Mouse (Mus musculus) left cerebral cortex, postnatal 10 days (tissue): Measurements from ENCODE around the gene Arhgdib. TPM values are rescaled to one million over a fixed set of nuclear protein-coding genes. Genes with fewer than 3 reads are reported as not detected.
"Not testable (repeated sequence)": the region's sequence is repeated elsewhere in the genome, so short reads cannot be mapped to it uniquely, and the experiment has no call there.

Experiments used
- DNase-seq, 2 experiments: peaks; one replicate each; pipeline ENCODE4 v3.0.0; 2021 to 2022; ENCODE audit warnings: low spot score in 2 of 2, mixed read lengths in 1 of 2; ENCODE audit errors: extremely low spot score in 1 of 2
- intact Hi-C: fragments of 180-260 bp; cut with DNase I; formaldehyde crosslinking; loops from one replicate; pipeline ENCODE4 v1.15.1; 2025
- total RNA-seq, 2 experiments: library from RNA; stranded (reverse); gene quantifications; 2 replicates each; pipeline ENCODE4 v1.2.3; 2021

Arhgdib gene
- total RNA-seq, 2 experiments from 2014 or later = 24.0 to 30.7 TPM

DNA sequence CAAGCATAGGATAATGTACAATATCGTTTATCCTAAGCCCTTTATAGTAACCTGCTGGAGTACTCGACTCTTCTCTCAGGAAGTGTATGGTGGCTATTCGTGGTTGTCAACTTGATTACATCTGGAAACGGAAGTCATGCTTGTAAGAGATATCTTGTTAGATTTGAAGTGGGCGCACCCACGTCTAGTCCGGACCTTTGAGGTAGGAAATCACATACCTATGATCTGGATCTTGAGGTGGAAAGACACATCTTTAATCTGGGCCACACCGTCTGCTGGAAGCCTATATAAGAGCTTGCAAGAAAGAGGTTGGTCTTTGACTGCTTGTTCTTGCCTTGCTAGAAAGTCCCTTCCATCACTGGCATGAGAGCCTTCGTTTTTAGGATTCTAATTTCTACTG is 39.2 kb downstream of the Arhgdib start:
- no peak for DNase-seq
- intact Hi-C loops = no loop called here

DNA sequence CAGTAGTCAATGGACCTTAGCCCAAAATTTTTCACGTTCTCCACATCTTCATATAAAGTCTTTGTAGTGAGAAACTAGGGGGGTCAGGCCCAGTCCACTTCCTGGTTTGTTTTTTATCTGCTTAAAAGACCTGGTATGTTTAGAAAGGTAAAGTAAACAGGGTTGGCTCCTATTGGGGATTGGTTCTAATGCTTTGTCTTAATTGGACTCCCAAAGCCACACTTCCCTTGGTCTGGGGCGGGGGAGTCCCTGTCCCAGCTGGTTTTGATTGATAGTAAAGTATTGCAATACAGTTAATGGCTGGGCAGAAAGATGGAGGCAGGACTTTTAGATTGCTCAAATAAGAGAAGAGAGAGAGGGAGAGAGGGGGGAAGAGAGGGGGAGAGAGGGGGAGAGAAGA is 40.7 kb downstream of the Arhgdib start:
- no peak for DNase-seq
- intact Hi-C loops = no loop called here

DNA sequence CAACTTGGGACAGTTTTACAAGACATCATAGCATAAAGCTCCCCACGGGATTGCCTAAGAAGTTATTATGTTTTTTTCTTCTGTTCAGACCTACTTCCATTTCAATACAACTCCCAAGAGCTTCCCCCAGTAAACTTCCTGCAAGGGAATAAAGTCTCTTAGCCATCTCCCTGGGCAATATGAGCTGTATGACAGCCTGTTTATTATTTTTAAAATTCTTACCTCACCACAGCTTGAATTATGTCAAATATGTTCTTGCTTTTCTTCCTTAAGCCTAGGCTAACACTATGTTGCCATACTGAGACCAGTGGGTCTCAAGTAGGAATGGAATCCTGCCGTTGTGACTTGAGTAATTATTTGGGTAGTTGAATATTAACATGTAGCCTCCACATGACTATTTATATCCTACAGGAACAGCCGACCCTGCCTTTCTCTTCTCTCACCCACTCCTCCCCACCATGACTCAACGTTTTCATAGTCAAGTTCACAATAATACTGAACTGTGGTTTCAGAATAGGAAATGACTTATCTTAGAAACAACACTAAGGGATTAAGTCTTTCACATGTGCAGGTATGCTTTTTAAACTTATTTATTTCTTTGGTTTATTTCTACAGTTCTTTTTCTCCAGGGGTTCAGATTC is 41.2 kb downstream of the Arhgdib start:
- no peak for DNase-seq
- intact Hi-C loops = no loop called here

DNA sequence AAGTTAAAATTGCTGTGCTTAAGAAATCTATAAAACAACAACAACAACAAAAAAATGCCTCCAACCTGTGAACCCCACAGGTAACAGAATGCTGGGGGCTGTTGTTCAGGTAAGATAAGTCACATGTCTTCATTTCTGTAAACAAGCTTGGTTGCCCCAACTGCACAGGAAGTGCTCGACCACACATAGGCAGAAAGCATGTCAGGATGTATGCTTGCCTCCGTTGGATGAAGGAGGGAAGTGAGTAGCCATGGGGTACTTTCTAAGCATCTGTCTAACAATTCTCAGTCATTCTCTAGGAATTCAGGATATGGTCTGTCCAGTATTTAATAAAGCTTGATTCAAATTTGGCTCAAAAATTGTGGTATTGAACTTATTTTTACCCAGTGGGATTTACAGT is 42.7 kb downstream of the Arhgdib start:
- no peak for DNase-seq
- intact Hi-C loops = no loop called here

DNA sequence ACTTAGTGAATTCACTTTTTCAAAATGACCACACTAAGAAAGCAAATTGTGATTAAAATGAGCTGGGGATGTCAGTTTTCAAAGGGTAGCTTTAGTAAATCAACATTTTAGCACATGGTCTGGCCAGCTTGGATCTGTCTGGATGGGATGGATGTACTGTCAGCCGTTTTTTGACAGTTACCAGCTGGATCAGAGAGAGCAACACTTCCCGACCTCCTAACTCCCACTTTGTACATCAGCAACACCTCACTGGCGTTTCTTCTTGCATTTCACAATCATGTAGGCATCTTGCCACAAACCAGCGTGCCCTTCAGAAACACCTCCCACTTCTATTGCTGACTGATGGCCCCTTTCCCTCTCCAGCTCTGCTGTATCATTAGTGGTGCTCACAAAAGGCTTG is 43.5 kb downstream of the Arhgdib start:
- intact Hi-C loops = no loop called here
- DNase-seq = no peak

DNA sequence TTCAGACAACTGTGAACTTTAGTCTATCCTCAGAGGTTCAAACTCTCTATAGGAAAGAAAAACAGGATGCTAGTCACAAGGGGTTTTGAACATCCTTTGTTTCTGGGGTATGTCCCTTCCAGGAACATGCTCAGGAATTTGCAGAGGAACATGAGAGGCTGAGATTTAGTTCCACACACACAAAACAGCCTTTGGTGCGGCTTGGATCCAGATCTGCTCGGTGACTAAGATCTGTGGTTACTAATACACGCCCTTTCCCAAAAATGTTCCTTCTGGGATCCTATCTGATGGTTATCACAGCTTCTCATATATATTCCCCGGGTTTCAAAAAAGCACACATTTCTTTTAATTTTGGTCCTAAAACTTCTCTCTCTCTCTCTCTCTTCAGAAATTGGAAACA is 43.9 kb downstream of the Arhgdib start:
- intact Hi-C loops = no loop called here
- no peak for DNase-seq

DNA sequence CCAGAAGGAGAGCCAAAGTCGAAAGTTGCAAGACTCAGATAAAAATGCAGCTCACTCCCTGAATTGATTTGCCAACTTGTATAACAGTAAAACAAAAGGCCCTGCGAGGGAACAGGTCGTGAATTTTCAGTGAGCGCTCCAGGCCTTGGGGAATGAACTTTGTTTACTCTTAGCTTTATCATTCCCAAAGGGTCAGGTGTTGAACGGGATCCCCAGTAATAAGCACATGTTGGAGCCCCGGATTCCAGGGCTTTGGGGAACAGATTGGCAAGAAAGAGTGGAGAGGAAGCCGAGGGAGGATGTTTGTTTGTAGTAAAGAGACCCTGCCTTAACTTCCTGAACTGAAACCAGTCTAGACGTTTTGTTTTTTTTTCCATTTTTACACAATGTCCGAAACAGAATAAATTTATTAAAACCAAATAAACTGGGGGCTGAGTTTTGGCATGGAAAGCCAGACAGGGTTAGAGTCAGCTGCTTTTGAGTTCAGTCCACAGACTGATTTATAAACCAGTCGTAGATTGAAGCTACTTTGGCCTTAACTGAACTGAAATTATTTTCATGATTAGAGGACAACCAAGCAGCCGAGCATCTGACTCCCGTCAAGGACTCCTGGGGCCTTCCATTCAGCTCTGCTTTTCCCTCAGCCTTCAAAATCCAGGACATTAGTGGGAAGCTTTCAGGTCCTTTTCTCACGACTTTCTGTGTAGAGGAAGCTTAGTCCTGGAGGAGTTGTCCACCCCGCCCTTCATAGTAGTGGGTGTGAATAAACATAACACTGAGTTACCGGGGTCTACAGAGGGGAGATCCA is 47.0 kb downstream of the Arhgdib start:
- DNase-seq = no peak
- intact Hi-C loops = no loop called here

DNA sequence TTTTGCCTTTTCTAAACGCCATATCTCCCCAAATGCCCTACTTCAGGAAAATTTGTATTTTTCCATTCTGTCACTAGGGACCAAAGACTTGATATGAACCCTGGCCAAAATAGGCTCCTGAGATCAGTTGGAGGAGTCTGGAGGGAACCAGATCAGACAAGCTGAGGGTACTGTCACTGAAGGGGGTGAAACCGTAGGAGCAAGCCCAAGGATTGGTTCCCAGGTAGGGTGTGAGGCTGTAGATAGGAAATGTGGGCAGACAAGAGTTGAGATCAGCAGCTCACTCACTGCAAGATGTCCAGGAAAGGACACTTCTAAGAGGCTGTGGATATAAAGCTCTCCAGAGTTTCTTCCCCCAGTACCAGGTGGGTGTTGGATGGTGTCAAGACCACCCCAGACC is 49.7 kb downstream of the Arhgdib start:
- DNase-seq = no peak
- intact Hi-C loops = no loop called here

DNA sequence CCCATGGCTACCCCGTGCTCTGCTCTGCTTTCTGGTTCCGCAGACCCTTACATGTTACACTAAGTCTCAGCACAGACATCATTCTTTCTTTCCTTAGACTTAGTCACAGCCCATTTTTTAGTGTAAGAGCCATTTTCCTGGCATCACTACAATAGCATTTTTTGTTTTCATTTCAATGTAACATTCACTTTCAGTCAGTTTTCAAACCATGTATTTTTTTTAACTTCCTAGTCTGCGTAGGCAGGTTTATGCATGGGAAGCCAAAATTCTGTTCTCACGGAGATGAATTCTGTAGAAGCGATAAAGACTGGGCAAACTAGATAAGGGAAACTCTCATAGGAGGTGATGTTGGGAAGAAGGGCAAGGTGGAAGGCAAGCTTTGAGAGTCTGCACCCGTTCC is 52.1 kb downstream of the Arhgdib start:
- no peak for DNase-seq
- intact Hi-C loops = no loop called here

DNA sequence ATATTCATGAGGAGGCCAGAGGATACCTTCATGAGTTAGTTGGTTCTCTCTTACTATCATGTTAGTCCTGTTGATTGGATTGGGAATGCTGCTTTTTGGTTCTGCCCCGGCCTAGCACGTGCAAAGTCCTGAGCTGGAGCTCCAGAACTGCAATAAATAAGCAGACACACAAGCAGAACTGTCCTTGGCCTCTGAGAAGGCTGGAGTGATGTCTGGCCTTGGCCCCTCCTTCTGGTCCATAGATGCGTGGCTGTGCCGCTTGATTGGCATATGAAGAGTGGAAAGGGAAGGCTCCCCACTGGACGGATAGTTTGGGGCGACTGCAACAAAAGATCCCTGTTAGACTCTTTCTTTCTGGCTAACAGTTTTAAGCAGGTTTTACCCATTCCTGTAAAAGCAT is 52.6 kb downstream of the Arhgdib start:
- no peak for DNase-seq
- intact Hi-C loops = no loop called here

DNA sequence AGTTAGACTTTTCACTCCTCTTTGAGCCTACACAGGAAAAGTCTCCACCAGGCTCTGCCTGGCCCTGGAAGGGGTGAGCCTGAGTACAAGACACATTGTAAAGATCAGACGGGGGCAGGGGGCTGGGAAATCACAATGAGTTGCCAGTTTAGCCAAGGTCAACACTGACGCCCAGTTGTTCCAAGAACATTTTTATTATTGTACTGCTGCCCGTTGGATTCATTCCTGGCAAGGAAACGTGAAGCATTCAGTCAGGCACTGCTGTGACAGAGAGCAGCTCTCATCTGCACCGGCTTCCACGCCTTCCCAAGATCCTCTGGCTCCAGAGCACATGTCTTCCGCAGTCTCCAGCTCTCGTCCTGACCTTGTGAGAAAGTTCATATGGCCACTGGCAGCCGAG is 53.8 kb downstream of the Arhgdib start:
- intact Hi-C loops = no loop called here

DNA sequence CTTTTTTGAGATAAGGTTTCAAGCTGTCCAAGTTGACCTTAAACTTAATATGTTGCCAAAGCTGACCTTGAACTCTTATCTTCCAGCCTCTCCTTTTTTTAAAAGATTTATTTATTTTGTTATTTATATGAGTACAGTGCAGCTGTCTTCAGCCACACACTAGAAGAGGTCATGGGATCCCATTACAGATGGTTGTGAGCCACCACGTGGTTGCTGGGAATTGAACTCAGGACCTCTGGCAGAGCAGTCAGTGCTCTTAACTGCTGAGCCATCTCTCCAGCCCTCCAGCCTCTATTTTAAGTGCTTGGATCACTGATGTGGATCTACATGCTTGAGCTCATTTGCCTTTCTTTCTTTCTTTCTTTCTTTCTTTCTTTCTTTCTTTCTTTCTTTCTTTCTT is 56.9 kb downstream of the Arhgdib start:
- DNase-seq, intact Hi-C loops: not testable (repeated sequence)

More for the DNA sequence above, 53.8 kb downstream of the Arhgdib start:
- DNase-seq = peak in 1 of 2 experiments; percentile 51

DNA sequence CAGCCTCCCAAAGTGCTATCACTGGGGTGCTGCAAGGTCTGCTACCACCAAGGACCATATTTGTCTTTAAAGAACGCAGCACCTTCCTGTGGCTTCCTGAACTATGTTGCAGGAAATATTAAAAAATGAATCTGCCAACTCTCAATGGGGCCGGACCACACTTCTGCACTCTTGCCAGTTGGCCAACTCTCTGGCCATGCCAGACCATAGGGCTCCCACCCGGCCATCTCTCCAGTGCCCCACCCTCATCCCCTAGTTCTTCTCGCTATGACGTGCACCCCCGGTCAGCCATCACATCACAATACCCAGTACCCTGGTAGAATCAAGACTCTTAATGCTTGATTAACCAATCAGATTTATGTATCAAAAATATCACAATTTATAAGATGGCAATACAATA is 57.7 kb downstream of the Arhgdib start:
- intact Hi-C loops = no loop called here
- DNase-seq = no peak

DNA sequence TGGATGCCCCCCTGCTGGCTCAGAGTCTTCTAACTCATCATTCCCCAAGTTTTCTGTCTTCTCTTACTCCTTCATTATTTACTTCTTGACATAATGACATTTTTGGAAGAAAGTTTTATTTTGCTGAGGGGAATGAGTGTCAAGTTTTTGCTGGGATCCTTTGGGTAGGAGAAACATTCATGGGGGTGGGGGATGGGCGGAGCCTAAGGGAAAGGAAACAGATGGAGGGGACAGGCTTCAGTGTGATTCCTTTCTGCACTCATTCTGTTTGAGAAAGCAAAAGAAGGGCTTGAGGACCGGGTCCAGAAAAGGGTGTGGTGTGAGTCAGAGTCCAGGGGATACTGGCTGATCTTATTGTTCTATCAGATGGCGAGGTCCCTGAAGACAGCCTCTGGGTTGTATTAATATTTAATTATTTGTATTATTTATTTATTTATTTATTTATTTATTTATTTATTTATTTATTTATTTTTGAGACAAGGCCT is 58.2 kb downstream of the Arhgdib start:
- intact Hi-C loops = no loop called here
- DNase-seq = no peak

DNA sequence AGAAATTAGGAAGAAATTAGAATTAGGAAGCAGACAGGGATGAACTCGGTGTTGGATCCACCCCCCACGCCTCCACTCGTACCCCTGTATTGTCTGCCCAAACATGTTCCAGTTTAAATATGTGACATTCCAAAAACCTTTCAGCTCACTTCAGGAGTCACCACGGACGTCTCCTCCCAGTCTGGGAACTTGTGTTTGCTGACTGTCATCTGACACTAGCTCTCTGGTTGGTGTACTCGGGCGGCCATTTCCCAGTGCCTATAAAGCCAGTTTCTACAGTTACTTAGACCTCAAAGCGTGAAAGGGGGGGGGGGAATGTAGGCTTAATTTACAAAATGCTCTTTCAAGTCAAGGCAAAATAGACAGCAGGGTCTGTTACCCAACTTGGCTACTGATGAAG is 60.0 kb downstream of the Arhgdib start:
- intact Hi-C loops = no loop called here
- no peak for DNase-seq

DNA sequence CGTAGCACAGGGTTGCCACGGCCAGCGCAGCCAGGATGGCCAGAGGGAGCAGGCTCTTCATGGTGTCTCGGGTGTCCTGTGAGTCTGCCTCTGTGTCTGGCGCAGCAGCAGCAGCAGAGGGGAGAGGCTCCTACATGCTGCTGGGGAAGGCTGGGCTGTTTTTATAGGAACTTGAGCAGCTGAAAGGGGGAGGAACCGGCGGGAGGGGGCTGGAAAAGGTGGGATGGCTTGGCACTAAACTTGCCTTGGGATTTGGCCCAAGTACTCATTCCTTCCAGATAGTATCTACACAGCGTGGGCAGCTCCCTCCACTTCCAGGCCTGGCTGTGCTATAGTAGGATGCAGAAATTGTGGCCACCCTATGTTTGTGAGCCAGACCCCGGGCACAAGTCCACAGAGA is 66.0 kb downstream of the Arhgdib start, which contains the start of gene Mgp:
TSS of gene Mgp (minus strand) at position 154 of the 400 bp plus-strand sequence.
- peak in 1 of 2 experiments; percentile 43 for DNase-seq
- intact Hi-C loops = no loop called here

DNA sequence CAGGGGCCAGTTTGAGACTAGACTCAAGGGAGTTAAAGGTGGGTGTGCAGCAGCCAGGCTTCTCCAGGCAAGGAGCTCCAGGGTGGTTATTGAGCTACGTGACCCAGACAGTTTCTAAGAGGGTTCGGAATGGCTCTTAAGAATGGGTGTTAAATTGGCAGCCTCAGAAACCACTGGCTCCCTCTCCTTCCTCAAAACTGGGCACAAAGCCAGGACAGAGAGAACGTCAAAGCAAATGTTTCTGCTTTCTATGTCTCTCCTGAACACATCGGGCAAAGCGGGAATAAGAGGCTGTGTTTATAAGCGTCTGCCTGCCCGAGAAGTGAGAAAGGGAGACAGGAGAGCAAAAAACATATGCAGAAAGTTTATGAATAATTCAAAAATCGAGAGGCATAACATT is 67.1 kb downstream of the Arhgdib start:
- intact Hi-C loops = no loop called here
- peak; percentile 40 to 43 for DNase-seq
